Mouse (Mus musculus) lung, postnatal 4 days (tissue): ENCODE data around the gene D430019H16Rik.

Experiments used
- DNase-seq, 2 experiments: peaks; one replicate each; pipeline ENCODE4 v3.0.0; 2021

D430019H16Rik gene

DNA sequence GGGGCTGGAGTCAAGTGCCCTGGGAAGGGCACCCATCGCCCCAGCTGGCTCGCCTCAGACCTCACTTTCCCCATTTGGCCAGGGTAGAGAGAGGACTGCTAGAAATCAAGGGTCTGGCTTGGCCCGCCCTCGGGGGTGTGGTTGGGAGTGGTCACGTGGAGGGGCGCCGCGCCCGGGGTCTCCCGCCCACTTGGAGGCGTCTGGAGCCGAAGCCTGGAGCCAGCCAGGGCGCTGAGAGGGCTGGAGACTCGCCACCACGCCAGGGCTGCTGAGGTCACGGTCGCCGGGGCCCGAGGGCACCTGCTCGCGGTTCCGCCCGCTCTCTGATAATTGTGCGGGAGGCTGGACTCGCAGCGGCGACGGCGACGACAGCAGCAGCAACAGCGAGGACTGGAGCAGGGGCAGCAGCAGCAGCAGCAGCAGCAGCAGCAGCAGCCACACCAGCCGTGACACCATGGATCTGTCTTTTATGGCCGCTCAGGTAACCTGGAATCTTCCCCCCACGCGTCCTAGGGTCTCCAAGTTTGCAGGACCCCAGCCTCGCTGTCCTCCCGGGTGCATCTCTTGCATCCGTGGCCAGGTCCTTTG is at the start of gene D430019H16Rik:
D430019H16Rik (plus strand) TSS at position 187 of the 588 bp plus-strand sequence.
- DNase-seq = peak; percentile 85 to 93

DNA sequence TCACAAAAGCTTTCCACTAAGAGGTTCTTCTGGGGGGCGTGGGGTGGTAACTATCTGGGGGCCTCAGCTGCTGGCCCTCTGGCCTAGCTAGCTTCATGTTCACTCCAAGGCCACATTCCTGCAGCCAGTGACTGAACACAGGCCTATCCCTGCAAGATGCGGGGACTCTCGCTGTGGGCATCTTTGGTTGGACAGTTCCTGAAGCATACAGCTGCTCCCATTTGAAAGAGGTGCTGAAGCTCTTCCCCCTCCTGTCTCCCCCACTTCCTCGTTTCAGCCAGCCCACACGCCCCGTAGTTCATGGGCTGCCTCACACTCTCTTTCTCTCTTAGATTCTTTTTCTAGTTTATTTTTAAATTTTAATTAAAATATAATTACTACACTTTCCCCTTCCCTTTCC is 47.6 kb upstream of the D430019H16Rik start:
- no peak for DNase-seq

DNA sequence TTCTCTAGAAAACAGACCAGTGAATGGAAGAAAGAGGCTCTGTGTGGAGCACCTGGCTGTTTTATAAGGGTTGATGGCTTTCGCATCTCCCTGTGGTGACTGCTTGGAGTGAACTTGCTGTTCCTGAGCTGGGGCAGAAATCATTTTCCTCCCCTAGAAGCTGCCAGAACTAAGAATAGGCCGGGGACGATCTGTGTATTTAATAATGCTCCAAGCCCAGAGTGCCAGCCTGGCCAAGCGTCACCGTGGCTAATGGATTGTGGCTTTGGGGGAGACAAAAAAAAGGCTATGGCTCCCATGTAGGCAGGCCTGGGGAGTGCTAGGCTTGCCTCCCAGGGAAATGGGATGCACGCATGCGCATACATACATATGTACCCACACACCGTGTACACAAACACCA is 39.7 kb upstream of the D430019H16Rik start:
- no peak for DNase-seq

DNA sequence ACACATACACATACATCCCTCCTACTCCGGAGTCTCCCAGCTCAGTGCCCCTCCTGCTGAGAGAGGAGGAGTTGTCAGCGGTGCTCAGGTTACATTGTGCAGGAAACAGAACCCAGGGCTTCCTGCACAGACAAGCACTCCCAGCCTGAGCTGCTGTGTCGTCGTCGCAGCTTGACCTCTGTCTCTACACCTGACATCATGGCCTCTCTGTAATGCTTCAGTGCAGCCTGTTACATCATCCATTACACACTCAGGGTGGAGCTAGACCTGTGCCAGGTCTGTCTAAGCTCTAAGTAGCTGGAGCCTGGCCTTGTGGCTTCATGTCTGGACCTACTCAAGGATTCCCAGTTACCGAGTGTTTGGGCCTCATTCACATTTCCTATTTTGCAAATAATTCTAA is 33.2 kb upstream of the D430019H16Rik start:
- no peak for DNase-seq

DNA sequence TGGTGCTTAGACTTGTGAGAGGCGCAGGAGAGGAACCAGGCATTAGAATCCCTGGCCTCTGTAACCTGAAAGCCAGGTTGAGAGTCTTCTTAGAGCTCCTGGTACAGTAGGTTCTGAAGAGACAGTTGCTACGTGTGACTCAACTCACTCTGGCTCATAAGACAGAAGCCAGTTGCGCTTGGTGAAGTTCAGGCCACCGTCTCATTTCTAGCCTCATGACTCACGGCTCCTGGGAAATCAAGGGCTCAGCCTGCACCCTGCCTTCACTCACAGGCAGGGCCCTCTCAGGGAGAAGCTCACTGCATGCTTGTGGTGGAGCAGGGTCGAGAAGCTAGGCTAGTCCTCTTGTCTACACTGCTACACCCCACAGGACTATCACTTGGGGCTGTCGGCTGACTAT is 27.1 kb upstream of the D430019H16Rik start:
- DNase-seq = no peak

DNA sequence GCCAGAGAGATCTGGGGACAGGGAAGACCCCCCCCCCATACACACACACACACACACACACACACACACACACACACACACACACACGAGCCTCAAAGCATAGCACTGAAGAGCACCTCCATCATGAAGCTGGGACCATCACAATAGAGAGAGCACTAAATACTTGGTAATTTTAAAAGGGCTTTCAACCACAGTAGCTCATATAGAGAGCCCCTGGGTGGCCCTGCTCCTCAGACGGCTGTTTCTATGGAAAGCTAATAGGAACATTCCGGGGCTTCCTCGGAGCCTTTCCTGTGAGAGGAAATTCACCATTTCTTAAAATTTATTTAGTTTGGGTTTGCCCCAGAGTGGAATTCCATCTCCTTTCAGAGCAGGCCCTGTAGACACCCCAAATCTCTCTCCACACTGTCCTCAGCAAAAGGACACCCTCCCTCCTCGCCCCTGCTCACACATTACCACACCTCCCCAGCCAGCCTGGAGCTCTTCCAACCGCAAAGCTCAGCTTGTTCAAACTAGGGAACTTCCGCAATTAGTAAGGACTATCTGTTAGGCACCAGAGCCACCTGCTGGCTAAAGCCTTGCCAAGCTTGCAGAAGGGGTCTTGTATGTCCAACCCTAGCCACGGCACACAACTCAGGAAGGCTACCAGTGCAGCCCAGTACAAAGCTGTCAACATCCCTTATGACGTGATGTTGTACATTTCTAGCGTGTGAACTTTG is 26.5 kb upstream of the D430019H16Rik start:
- DNase-seq = peak; percentile 79 to 82

DNA sequence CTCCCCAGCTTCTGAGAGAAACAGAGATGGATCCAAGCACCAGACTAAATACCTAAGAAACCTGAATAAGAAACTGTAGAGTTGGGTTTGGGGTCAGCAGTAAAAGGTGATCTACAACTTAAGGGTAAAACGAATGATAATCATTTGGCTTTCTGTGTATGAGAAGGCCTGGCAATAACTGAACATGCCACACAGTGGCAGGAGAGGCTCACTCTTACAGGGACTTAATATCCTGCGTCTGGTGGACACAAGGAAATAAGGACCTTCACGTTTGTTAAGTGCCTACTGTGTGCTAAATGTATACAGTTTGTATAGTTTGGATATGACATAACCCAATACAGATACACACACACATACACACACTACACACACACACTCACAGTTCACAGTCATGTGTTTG is 21.8 kb upstream of the D430019H16Rik start:
- DNase-seq = no peak

DNA sequence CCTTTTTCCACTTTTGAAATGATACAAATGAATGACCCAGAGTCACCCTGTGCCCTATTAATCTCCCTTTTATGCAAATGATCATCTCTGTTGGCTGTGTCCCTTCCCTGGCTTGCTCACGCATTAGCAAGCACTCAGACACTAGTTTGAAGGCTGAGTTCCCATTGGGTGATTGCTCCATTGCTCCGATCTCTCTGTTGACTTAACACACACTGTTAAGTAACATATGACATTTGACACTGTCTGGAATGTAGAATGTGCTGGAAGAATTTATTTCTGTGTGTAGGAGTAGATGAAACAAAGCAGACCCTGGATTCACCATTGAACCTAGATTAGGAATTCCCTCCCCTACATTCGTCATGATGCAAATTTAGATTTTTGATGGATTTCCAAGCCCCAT is 20.8 kb upstream of the D430019H16Rik start:
- no peak for DNase-seq

DNA sequence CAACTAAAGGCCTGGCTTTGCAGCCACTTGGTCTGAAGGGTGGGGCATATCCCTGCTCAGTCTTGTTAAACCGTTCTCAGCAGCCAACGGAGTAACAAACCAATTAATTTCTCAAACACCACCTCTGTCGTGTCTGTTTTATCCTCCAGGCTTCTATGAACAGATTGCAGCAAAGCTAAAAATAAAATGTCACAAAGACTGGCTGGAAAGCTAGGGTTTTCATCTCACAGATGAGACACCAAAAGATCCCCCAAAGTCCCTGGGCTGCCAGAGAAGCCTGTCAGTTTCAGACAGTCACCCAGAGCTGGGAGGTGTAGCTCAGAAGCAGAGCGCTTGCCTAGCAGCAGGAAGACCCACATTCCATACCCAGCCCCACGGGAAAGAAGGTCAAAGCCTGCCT is 15.4 kb upstream of the D430019H16Rik start:
- DNase-seq = peak in 1 of 2 experiments; percentile 32

DNA sequence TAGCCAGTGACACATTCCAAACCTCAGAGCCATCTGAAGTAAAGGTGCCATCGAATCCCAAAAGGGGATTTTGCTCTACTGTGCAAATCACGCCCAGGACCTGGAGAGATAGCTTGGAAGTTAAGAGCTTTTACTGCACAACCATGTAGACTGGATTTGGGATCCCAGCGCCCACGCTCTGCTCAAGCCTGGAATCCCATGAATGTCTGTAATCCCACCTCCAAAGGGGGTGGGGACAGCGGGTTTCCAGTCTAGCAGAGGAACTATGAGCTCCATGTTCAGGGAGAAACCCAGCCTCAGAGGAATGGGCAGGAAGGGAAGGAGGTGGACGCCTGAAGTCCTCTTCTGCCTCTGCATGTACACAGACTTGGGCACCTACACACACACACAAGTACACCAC is 13.7 kb upstream of the D430019H16Rik start:
- no peak for DNase-seq

DNA sequence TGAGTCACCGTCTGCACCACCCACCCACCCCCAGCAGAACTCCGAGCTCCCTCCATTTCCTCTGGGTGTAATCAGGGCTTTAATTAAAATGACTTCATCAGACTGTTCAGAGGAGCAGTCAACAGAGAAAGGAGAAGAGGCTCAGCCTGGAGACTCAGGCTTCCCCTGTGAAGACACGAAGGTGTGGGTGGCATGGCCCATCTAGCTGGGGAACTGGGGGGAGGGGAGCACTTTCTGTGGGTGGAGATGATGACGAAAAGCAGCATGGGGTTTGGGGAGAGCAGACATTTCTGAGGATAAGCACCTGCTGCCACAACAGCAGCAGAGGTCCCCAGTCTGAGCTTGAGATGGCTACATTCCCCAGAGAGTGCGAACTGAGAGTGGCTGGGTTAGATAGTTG is 10.1 kb upstream of the D430019H16Rik start:
- no peak for DNase-seq

DNA sequence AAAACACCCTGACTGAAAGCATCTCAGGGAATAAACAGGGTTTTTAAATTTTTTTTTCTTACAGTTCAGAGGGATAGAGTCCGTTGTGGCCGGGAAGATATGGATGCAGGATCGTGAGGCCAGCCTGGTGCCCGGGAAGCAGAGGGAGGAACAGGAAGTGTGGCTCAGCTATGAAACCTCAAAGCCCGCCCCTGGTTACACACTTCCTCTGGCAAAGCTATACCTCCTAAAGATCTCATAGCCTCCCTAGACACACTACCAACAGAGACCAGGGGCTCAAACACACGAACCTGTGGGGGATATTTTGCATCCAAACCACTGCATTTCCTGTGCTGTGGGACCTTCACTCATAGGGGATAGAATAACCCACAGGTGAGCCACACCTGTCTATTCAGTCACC is 7.9 kb upstream of the D430019H16Rik start:
- no peak for DNase-seq

DNA sequence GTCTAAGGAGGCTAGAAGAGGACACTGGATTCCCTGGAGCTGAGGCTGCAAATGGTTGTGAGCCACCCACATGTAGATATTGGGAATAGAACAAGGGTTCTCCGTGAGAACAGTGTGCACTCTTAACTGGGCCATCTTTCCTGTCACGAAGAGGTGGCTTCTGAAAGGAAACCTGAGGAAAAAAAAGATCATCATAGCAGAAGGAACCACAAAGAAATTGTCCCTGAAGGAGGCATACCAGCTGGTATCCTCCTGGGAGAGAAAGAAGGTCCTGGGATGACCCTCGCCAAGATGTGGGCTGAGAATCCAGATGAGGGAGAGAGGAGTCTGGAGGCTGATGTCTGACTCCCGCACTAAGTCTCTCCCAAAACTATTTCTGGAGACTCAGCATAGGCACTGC is 4.4 kb upstream of the D430019H16Rik start:
- DNase-seq = no peak

DNA sequence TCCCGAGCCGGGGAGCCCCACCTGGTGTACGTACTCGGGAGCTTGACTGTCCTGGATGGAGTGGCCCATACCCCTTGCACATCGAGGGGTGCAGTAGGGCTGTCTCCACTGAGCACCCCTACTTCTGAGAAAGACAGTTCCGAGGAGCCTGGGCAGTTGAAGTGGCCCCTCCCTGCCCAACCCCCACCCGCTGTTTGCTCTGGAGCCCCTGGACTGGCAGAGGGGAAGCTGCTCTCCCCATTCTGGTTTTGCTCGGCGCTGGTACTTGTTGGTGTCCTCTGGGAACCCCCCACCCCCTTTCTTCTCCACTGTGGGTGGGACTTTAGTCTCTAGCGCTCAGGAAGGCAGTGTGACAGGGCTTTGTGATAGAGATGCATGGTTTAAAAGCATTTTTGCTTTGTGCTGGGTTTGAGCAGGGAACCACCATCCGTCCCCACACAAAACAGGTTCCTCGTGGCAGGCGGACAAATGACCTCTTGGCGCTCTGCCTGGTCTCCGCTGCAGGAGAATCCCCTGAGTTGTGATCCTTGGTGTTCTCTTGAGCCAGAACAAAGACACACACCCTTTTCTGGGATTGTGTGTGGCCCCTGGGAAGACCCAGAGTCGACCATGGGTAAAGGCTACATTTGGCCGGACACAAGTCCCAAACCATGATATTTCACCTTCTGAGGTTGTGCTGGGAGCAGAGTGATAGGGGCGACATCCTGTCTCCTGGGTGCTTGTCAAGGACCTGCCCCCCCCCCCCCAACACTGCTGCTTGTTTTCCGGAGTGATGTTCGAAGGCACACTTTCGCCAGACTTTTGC is 804 bp downstream of the D430019H16Rik start:
- DNase-seq = no peak

DNA sequence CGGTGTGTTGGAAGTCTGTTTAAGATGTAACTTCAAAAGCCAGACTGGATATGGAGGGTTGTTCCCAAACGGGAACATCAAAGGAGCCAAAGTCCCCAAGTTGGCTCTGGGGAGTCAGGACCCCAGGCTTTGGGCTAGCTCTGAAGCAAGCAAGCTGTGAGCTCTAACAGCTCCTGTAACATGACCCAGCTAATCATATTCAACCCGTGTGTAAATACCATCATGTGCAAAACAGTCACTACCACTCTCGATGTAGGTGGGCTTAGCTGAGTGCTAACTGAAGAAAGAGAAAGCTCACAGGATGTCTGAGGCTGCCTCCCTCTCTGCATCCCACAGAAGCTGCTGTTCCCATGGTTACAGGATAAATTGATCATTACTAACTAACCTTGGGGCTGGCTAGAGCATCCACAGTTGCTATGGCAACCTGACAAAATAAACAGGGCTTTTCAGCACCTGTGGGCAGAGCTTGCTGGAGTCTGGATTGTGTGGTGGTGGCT is 1.5 kb downstream of the D430019H16Rik start:
- no peak for DNase-seq

DNA sequence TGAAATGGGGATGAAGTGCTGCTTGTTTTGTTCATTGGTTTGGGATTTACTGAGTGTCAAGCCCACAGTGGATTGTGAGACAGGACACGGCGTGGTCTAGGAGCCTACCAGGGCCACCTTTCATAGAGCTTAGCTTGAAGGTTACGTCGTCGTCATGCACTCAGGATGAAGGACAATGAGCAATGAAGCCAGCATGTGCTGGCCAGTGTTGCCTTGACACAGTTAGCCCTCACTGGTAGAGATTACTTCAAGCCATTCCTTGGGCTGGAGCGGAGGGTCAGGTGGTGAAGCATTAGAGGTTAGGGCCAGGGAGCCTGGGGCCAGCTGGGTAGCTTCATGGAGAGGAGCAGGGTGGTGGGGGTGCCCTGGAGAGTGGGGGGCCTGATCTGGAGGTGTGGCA is 5.1 kb downstream of the D430019H16Rik start:
- DNase-seq = peak in 1 of 2 experiments; percentile 16

DNA sequence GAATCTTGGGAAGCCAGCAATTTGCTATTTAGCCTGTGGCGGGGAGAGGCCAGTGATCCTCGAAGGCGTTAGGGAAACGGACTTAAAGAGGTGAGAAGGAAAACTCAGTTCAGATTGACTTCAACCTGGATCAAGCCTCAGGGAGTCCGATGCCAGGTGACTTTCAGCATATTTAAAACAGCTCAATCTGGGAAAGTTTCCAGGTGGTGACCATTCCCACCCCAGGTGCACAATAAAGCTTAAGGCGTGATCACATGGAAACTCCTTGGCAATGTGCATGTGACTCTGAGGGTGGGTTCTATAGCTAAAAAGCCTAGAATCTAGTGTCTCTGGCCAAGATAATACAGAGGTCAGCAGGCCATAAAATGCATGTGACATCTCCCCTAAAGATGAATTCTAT is 7.4 kb downstream of the D430019H16Rik start:
- DNase-seq = no peak

DNA sequence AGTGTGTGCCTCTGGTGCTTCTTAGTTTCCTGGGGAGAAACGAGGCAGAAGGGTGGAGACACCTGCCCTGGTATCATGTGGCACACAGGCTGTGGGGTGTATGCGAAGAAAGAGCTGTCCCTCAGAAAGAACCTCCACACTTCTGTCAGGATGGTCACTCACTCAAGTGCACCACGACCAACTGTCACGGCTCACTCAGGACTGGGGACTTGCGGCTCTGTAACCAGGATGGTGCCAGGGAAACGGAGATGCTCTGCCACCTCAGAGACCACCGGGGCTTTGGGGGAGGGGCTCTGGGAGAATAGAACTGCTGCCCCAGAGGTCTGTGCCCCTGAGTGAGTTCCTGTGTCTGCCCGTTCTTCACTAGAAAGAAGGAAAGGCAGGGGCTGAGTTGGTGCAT is 15.4 kb downstream of the D430019H16Rik start:
- DNase-seq = no peak

DNA sequence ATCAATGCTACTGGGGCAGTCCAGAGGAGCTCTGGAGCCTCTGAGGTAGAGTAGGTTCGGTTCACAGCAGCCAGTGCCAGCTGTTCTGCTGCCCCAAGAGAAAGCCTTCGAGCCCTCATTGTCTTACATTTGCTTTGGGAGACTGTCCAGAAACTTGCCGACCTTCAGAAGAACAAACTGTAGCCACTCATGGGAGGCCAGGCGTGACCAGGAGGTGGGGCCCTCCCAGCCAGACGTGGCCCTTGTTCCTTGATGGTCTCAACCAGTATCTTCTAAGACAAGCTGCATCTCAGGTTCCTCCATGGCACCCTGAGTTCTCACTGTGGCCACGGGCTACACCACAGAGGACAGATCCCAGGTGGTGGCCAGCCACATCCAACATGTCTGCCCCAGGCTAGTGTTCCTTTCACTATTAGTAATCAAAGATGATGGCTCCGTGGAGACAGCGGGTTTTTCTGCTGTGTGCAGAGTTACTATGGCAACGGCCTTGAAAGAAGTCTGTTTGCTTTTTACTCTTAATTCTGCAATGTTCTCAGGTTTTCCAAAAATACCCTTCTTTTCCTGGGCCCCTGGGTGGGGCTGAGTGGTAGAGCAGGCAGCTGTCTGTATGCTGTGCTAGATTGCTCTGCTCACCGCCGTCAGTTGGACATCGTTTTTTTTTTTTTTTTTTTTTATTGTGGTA is 21.7 kb downstream of the D430019H16Rik start:
- DNase-seq = peak in 1 of 2 experiments; percentile 10

DNA sequence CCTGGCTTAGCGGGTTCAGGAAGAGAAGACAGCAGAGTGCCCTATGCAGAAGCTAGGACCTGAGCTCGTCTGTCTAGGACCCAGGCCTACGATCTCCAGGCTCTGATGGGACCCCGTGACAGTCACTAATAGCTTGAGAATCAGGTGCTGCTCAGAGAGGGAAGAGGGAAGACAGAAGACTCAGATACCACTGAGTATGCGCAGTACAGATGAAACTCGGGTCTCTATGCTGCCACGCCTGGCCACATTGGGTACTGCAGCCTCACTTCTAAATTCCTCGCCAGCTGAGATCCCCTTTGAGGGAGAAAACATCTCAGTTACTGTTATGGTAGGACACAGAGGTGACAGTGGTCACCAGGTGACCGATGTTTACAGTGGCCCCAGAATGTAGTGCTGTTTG is 22.8 kb downstream of the D430019H16Rik start:
- peak; percentile 47 to 73 for DNase-seq

DNA sequence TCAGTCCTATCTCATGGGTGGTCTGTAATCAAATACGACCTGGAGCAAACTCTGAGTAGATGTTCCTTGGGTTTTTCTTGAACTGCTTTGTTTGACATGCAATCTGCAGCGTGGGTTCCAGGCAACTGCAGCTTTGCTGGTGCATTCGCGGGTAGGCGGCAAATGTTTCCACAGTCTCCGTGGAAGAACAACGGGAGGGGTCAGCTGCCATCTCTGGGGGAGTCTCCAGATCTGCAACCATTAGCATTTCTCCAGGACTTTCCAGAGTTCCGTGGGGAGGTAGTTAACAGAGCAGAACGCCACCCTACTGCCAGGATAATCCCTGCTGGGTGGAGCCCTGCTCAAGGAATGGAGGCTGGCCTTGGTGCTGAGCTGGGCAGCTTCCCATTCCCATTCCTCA is 23.3 kb downstream of the D430019H16Rik start:
- DNase-seq = peak in 1 of 2 experiments; percentile 14

DNA sequence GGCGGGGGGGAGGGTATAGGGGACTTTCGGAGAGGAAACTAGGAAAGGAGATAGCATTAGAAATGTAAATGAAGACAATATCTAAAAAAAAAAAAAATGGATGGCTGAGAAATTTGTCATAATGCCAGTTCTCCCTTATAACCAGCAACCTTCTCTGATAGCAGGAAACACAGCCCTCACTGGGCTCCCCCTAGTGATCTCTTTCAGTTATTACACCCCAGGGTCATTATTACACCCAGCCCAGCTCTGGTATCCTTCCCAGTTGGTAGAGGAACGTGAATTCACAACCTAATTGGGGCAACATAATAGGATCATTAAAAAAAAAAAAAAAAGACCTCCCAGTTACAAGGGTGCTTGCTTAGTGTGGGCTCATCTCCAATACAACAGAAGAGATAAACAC is 29.8 kb downstream of the D430019H16Rik start:
- peak in 1 of 2 experiments; percentile 20 for DNase-seq

DNA sequence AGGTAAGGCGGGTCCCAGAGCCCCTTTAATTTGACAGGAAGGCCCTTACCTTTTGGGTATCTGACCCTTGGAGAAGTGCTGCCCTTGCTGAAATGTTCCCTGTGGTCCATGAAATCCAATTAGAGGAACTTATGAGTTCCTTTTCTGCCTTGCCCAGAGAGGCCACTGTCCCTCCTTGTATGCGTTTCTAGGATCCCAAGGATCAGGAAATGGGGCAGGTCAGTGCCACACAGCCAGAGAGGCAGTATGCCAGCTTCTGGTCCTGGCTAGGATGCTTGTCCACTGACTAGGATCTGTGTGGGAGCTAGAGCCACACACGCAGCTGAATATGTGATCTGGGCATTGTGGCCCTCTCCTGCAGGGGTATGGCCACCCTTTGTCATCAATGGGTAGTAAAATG is 36.6 kb downstream of the D430019H16Rik start:
- no peak for DNase-seq
